Mouse (Mus musculus) ES-Bruce4 (cell line): ENCODE measurements around the gene E2f1.

Experiments used
- CTCF ChIP-seq: IDR thresholded peaks from one replicate; pipeline ENCODE4 v1.8.1; 2011; ENCODE audit warnings: low read depth, low read length
- EP300 ChIP-seq: IDR thresholded peaks from 2 replicates; pipeline ENCODE4 v1.6.1; 2011; ENCODE audit warnings: low read depth, low read length; ENCODE audit not compliant: insufficient read depth
- POLR2A ChIP-seq: IDR thresholded peaks from one replicate; pipeline ENCODE4 v1.8.1; 2011; ENCODE audit warnings: low read length; ENCODE audit not compliant: insufficient read depth

GRCm38 (mm10) chr2:154617061-154617460 is 47.4 kb upstream of the E2f1 start:
- TF ChIP-seq CTCF, result no peak
- TF ChIP-seq POLR2A, result no peak
- no peak for TF ChIP-seq EP300
